ENCODE assay signal across 22 mouse cellular contexts in the genomic region with DNA sequence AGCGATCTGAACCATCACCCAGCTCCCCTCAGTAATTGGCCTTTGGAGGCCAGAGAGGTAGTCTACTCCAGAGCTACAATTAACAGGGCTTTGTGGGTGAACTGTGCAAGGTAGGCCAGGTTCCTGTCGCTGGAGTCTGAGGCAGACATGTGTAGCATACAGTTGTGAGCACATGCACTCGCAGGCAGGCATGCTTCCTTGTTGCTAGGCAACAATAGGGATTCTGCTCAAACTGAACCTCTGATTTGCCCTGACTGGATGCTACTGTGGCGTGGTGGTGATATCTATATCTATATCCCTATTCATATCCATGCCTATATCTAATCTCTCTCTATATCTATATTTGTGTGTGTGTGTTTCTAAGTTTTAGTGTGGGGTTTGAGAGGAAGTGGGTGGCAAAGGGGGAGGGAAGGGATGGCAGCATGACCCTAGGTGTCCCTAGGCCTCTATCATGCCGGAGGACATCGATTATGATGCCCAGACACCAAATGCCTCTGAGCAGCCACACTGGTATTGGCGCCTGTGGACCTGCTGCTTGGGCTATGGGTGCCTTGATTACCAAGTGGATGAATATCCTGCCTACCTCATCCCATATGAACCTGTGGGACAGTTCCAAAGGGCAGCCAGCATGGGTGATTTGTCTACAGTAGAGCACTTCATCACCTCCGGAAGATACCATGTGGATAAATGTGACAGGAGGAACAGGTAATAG.
DNase-seq lines count a peak whose midpoint lies in the region; ATAC-seq and TF ChIP-seq lines count a peak whose summit lies in the region.
"Had no signal": no experiment of that assay in that cellular context is flagged by ENCODE, and none has a peak within 500 bp of the region (broad histone marks: within the 10 kb centered on the region; RNA-seq: fewer than 3 reads in every experiment).

No protein-coding gene starts in this region.

- ATAC-seq in forebrain, embryonic 14.5 days = no peak; the same call in 1 of the 2 replicates
- ATAC-seq in forebrain, embryonic 12.5 days (ENCODE audit: low FRiP score) = no peak
- ATAC-seq in hindbrain, embryonic 14.5 days (ENCODE audit: low FRiP score) = 0 out of 2 replicates have a peak, but pooled peaks have one; percentile 27
- ATAC-seq in hindbrain, embryonic 13.5 days (ENCODE audit: low FRiP score) = no peak
- ATAC-seq in midbrain, embryonic 14.5 days (ENCODE audit: low FRiP score, low TSS enrichment) = no peak
- no peak; the same call in 1 of the 2 replicates for ATAC-seq in midbrain, embryonic 13.5 days
- peak; percentile 88 for ATAC-seq in midbrain, postnatal 0 days (ENCODE audit: low FRiP score)
- ATAC-seq: intestine, embryonic 16.5 days had no signal

- no peaks in the 10 kb centered on the region for H3K4me1 ChIP-seq in forebrain, embryonic 14.5 days (ENCODE audit: control insufficient read depth, insufficient read depth, low read length)
- no peaks in the 10 kb centered on the region for H3K4me1 ChIP-seq in forebrain, embryonic 12.5 days
- H3K4me1 ChIP-seq in hindbrain, embryonic 14.5 days (replicated peaks; ENCODE audit: control insufficient read depth, insufficient read depth, low read length) = no peaks in the 10 kb centered on the region
- no peaks in the 10 kb centered on the region for H3K4me1 ChIP-seq in hindbrain, embryonic 13.5 days (replicated peaks)
- no peaks in the 10 kb centered on the region for H3K4me1 ChIP-seq in midbrain, embryonic 14.5 days (ENCODE audit: control insufficient read depth, insufficient read depth, low read length)
- no peaks in the 10 kb centered on the region for H3K4me1 ChIP-seq in midbrain, embryonic 13.5 days (replicated peaks)
- no peaks in the 10 kb centered on the region for H3K4me1 ChIP-seq in midbrain, postnatal 0 days (ENCODE audit: insufficient read depth, low read length)
- H3K4me1 ChIP-seq: embryonic facial prominence, embryonic 15.5 days; limb, embryonic 13.5 days; lung, embryonic 15.5 days had no signal

- no peaks in the 10 kb centered on the region for H3K27me3 ChIP-seq in forebrain, embryonic 14.5 days (replicated peaks; ENCODE audit: control insufficient read depth, insufficient read depth, low read length)
- H3K27me3 ChIP-seq in forebrain, embryonic 12.5 days = no peaks in the 10 kb centered on the region
- H3K27me3 ChIP-seq in hindbrain, embryonic 14.5 days (ENCODE audit: control insufficient read depth, insufficient read depth, low read length) = no peaks in the 10 kb centered on the region
- H3K27me3 ChIP-seq in hindbrain, embryonic 13.5 days = no peaks in the 10 kb centered on the region
- H3K27me3 ChIP-seq in midbrain, embryonic 14.5 days (ENCODE audit: control insufficient read depth, insufficient read depth, low read length) = no peaks in the 10 kb centered on the region
- no peaks in the 10 kb centered on the region for H3K27me3 ChIP-seq in midbrain, embryonic 13.5 days
- H3K27me3 ChIP-seq in midbrain, postnatal 0 days (ENCODE audit: insufficient read depth, low read length) = no peaks in the 10 kb centered on the region
- H3K27me3 ChIP-seq: embryonic facial prominence, embryonic 15.5 days; limb, embryonic 13.5 days; lung, embryonic 15.5 days had no signal

- DNase-seq in forebrain, embryonic 14.5 days (ENCODE audit: low spot score) = peak; percentile 8
- DNase-seq in hindbrain, embryonic 14.5 days (ENCODE audit: low spot score) = no peak
- DNase-seq in midbrain, embryonic 14.5 days = peak; percentile 23
- peak; percentile 4 for DNase-seq in midbrain, postnatal 0 days (ENCODE audit: low spot score)
- DNase-seq: adrenal gland, adult 8-10 months; cerebellum, adult 8-10 months; cerebellum, postnatal 25 days; gastrocnemius, adult 2 months; heart, postnatal 14 days; kidney, adult 8-10 months; kidney, postnatal 4 days; thymus, postnatal 14 days had no signal

- H3K36me3 ChIP-seq in forebrain, embryonic 14.5 days (ENCODE audit: control insufficient read depth, insufficient read depth, low read length) = no peaks in the 10 kb centered on the region
- no peaks in the 10 kb centered on the region for H3K36me3 ChIP-seq in forebrain, embryonic 12.5 days (replicated peaks)
- H3K36me3 ChIP-seq in hindbrain, embryonic 14.5 days (replicated peaks; ENCODE audit: control insufficient read depth, insufficient read depth) = no peaks in the 10 kb centered on the region
- no peaks in the 10 kb centered on the region for H3K36me3 ChIP-seq in hindbrain, embryonic 13.5 days
- no peaks in the 10 kb centered on the region for H3K36me3 ChIP-seq in midbrain, embryonic 14.5 days (ENCODE audit: control insufficient read depth, insufficient read depth, low read length)
- no peaks in the 10 kb centered on the region for H3K36me3 ChIP-seq in midbrain, embryonic 13.5 days
- no peaks in the 10 kb centered on the region for H3K36me3 ChIP-seq in midbrain, postnatal 0 days (ENCODE audit: insufficient read depth, low read length)
- H3K36me3 ChIP-seq: embryonic facial prominence, embryonic 10.5 days; embryonic facial prominence, embryonic 15.5 days; limb, embryonic 13.5 days; lung, embryonic 15.5 days had no signal

- H3K9ac ChIP-seq in forebrain, embryonic 14.5 days (ENCODE audit: low read length) = no peak overlapping the region
- H3K9ac ChIP-seq in forebrain, embryonic 12.5 days = no peak overlapping the region
- H3K9ac ChIP-seq in hindbrain, embryonic 14.5 days = no peak overlapping the region
- H3K9ac ChIP-seq in hindbrain, embryonic 13.5 days = no peak overlapping the region
- H3K9ac ChIP-seq in midbrain, embryonic 14.5 days (replicated peaks; ENCODE audit: low read length) = no peak overlapping the region
- H3K9ac ChIP-seq in midbrain, embryonic 13.5 days (replicated peaks) = no peak overlapping the region
- H3K9ac ChIP-seq in midbrain, postnatal 0 days (replicated peaks; ENCODE audit: low read length, poor library complexity, severe bottlenecking) = no peak overlapping the region
- H3K9ac ChIP-seq: embryonic facial prominence, embryonic 15.5 days; limb, embryonic 13.5 days; lung, embryonic 15.5 days had no signal

- no peak overlapping the region for H3K4me3 ChIP-seq in forebrain, embryonic 14.5 days (ENCODE audit: low read depth, low read length)
- no peak overlapping the region for H3K4me3 ChIP-seq in forebrain, embryonic 12.5 days (replicated peaks)
- H3K4me3 ChIP-seq in hindbrain, embryonic 14.5 days (replicated peaks; ENCODE audit: low read length) = no peak overlapping the region
- H3K4me3 ChIP-seq in hindbrain, embryonic 13.5 days = no peak overlapping the region
- H3K4me3 ChIP-seq in midbrain, embryonic 14.5 days (replicated peaks; ENCODE audit: low read depth, low read length) = no peak overlapping the region
- H3K4me3 ChIP-seq in midbrain, embryonic 13.5 days (replicated peaks) = no peak overlapping the region
- H3K4me3 ChIP-seq in midbrain, postnatal 0 days (ENCODE audit: low read depth, low read length) = no peak overlapping the region
- H3K4me3 ChIP-seq: embryonic facial prominence, embryonic 10.5 days; embryonic facial prominence, embryonic 15.5 days; gastrocnemius, adult 2 months; limb, embryonic 13.5 days; lung, embryonic 15.5 days had no signal

- TF ChIP-seq CTCF in midbrain, postnatal 0 days (IDR thresholded peaks at IDR 0.05) = no peak

- no peak overlapping the region for H3K27ac ChIP-seq in forebrain, embryonic 14.5 days (ENCODE audit: low read depth, low read length)
- no peak overlapping the region for H3K27ac ChIP-seq in forebrain, embryonic 12.5 days
- H3K27ac ChIP-seq in hindbrain, embryonic 14.5 days = no peak overlapping the region
- no peak overlapping the region for H3K27ac ChIP-seq in hindbrain, embryonic 13.5 days
- H3K27ac ChIP-seq in midbrain, embryonic 14.5 days (replicated peaks; ENCODE audit: low read depth, low read length) = no peak overlapping the region
- H3K27ac ChIP-seq in midbrain, embryonic 13.5 days = no peak overlapping the region
- no peak overlapping the region for H3K27ac ChIP-seq in midbrain, postnatal 0 days (ENCODE audit: low read depth, low read length)
- H3K27ac ChIP-seq: embryonic facial prominence, embryonic 10.5 days; embryonic facial prominence, embryonic 15.5 days; gastrocnemius, adult 2 months; kidney, postnatal 0 days; limb, embryonic 13.5 days; lung, embryonic 15.5 days had no signal

- no peak overlapping the region for H3K4me2 ChIP-seq in forebrain, embryonic 14.5 days (ENCODE audit: low read length)
- H3K4me2 ChIP-seq in forebrain, embryonic 12.5 days = no peak overlapping the region
- H3K4me2 ChIP-seq in hindbrain, embryonic 14.5 days (replicated peaks) = no peak overlapping the region
- no peak overlapping the region for H3K4me2 ChIP-seq in hindbrain, embryonic 13.5 days
- H3K4me2 ChIP-seq in midbrain, embryonic 14.5 days (ENCODE audit: low read length) = no peak overlapping the region
- H3K4me2 ChIP-seq in midbrain, embryonic 13.5 days (replicated peaks) = no peak overlapping the region
- no peak overlapping the region for H3K4me2 ChIP-seq in midbrain, postnatal 0 days (ENCODE audit: low read depth, low read length, poor library complexity, severe bottlenecking)
- H3K4me2 ChIP-seq: embryonic facial prominence, embryonic 15.5 days; limb, embryonic 13.5 days; liver, embryonic 11.5 days; lung, embryonic 15.5 days had no signal

- 81% methylated on average over 8 of the region's 8 CpGs for WGBS in forebrain, embryonic 14.5 days
- WGBS in forebrain, embryonic 12.5 days = 85% methylated on average over 8 of the region's 8 CpGs
- 82% methylated on average over 8 of the region's 8 CpGs for WGBS in hindbrain, embryonic 14.5 days
- 83% methylated on average over 8 of the region's 8 CpGs for WGBS in hindbrain, embryonic 13.5 days
- 78% methylated on average over 8 of the region's 8 CpGs for WGBS in midbrain, embryonic 14.5 days
- 84% methylated on average over 8 of the region's 8 CpGs for WGBS in midbrain, embryonic 13.5 days
- 67% methylated on average over 8 of the region's 8 CpGs for WGBS in midbrain, postnatal 0 days

- H3K9me3 ChIP-seq in forebrain, embryonic 14.5 days (replicated peaks; ENCODE audit: control insufficient read depth, low read length) = no peaks in the 10 kb centered on the region
- no peaks in the 10 kb centered on the region for H3K9me3 ChIP-seq in forebrain, embryonic 12.5 days
- H3K9me3 ChIP-seq in hindbrain, embryonic 14.5 days (ENCODE audit: control insufficient read depth, low read length) = no peaks in the 10 kb centered on the region
- H3K9me3 ChIP-seq in hindbrain, embryonic 13.5 days = no peaks in the 10 kb centered on the region
- H3K9me3 ChIP-seq in midbrain, embryonic 14.5 days (ENCODE audit: control insufficient read depth, low read length) = no peaks in the 10 kb centered on the region
- H3K9me3 ChIP-seq in midbrain, embryonic 13.5 days = no peaks in the 10 kb centered on the region
- H3K9me3 ChIP-seq in midbrain, postnatal 0 days (ENCODE audit: low read length) = no peaks in the 10 kb centered on the region
- H3K9me3 ChIP-seq: embryonic facial prominence, embryonic 10.5 days; embryonic facial prominence, embryonic 15.5 days; limb, embryonic 13.5 days; lung, embryonic 15.5 days had no signal

Comparison
In these comparisons a context has a peak if more than half of its experiments do, and no peak if none do; other contexts are left out.
1. ATAC-seq: peak in hindbrain, embryonic 14.5 days (single experiment) and midbrain, postnatal 0 days (single experiment); none in forebrain, embryonic 14.5 days (single experiment), forebrain, embryonic 12.5 days (single experiment), hindbrain, embryonic 13.5 days (single experiment), midbrain, embryonic 14.5 days (single experiment) and midbrain, embryonic 13.5 days (single experiment).